Mouse (Mus musculus) neutrophil, adult 65 days (primary cell): ENCODE measurements around the gene Lbr. TPM values are rescaled to one million over a fixed set of nuclear protein-coding genes. Genes with fewer than 3 reads are reported as not detected.

Source experiments
- total RNA-seq: library from RNA; stranded (reverse); gene quantifications from 2 replicates; pipeline ENCODE4 v1.2.4, GENCODE M21; 2023

The Lbr gene
- 506 and 542 TPM in 2 replicates for total RNA-seq

DNA sequence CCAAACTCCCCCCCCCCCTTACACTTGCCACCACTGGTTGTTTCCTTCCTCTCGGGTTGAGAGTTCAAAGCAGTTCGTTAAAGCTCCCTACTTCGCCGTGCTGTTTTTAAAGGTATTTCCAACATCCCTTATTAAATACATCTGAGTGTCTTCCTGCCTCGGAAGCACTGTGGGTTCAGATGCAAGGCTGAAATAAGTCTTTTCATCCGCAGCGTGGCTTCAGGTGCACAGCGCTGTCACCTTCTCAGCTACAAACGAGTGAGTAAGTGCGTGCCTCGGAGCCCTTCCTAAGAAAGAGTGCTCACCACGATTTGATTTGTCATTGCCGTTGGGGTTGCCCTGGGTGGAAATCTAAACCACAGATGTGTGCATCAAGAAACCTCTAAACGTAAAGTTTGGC is at the start of gene Lbr:
Gene Lbr (minus strand): TSS at position 266 of the 400 bp plus-strand sequence.

Other genes with a start within 250 kb of the Lbr start
- gene Enah, start 176.9 kb upstream of the Lbr start, total RNA-seq, result 0.43 and 1.6 TPM in 2 replicates